Mouse (Mus musculus): ENCODE results near the gene Olfr320. TPM values are rescaled to one million over a fixed set of nuclear protein-coding genes. Genes with fewer than 3 reads are reported as not detected.

Olfr320 gene
- polyA plus RNA-seq (2012; rRNA removed): not detected in 2 replicates

- Histone ChIP-seq H3K36me3 (ENCODE audit: control insufficient read depth, insufficient read depth, low read length) (no peaks in the 10 kb centered on the region), H3K4me1 (ENCODE audit: control insufficient read depth, insufficient read depth, low read length) (no peaks in the 10 kb centered on the region), H3K27ac (ENCODE audit: insufficient read depth, low read depth, low read length) (no peak within 1 kb of the TSS), H3K4me3 (ENCODE audit: insufficient read depth, low read depth, low read length) (no peak within 1 kb of the TSS), H3K27me3 (replicated peaks; ENCODE audit: control insufficient read depth, insufficient read depth, low read length) (no peaks in the 10 kb centered on the region)
- no peak for TF ChIP-seq POLR2A (IDR thresholded peaks at IDR 0.05; ENCODE audit: low read depth, low read length)
- TF ChIP-seq CTCF (conservative IDR thresholded peaks at IDR 0.05; ENCODE audit: insufficient read depth, insufficient read length, low read depth, low read length): no peak
- DNase-seq: no peak
- WGBS: 87% methylated on average over 1 of the region's 1 CpGs
Observed at GRCm38 (mm10) chr11:58680799-58681198, at the start of gene Olfr320. Gene Olfr320 (plus strand): TSS chr11:58681099.

DNA sequence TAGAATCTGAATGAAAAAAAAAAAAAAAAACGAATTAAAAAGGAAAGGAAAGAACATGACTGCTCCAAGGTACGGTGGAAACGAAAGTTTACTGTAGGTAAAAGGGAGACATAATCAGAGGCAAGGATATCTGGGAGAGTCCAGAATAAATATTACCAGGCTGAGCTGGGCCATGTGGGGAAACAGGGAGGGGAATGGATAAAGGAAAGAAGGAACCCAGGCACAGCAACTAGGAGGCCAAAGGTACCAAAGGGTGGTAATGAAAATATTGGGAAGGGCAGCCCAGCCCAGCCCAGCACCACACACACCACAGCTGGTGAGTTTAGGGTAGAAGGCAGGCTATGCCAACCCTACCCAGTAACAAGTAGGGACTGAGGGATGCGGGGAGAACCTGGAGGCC is 46.0 kb upstream of the Olfr320 start:
- 59% methylated on average over 4 of the region's 4 CpGs for WGBS
- no peak for DNase-seq
- Histone ChIP-seq H3K4me3 (ENCODE audit: insufficient read depth, low read depth, low read length) (no peak overlapping the region), H3K4me1 (ENCODE audit: control insufficient read depth, insufficient read depth, low read length) (no peaks in the 10 kb centered on the region), H3K27me3 (replicated peaks; ENCODE audit: control insufficient read depth, insufficient read depth, low read length) (no peaks in the 10 kb centered on the region), H3K27ac (ENCODE audit: insufficient read depth, low read depth, low read length) (no peak overlapping the region), H3K36me3 (ENCODE audit: control insufficient read depth, insufficient read depth, low read length) (no peaks in the 10 kb centered on the region)
- TF ChIP-seq POLR2A (IDR thresholded peaks at IDR 0.05; ENCODE audit: low read depth, low read length) (no peak), CTCF (conservative IDR thresholded peaks at IDR 0.05; ENCODE audit: insufficient read depth, insufficient read length, low read depth, low read length) (no peak)

GRCm38 (mm10) chr11:58636376-58636977 is 44.4 kb upstream of the Olfr320 start:
- Histone ChIP-seq H3K27ac (ENCODE audit: insufficient read depth, low read depth, low read length) (no peak overlapping the region), H3K4me3 (ENCODE audit: insufficient read depth, low read depth, low read length) (no peak overlapping the region), H3K27me3 (replicated peaks; ENCODE audit: control insufficient read depth, insufficient read depth, low read length) (no peaks in the 10 kb centered on the region), H3K4me1 (ENCODE audit: control insufficient read depth, insufficient read depth, low read length) (no peaks in the 10 kb centered on the region), H3K36me3 (ENCODE audit: control insufficient read depth, insufficient read depth, low read length) (no peaks in the 10 kb centered on the region)
- 11% methylated on average over 3 of the region's 4 CpGs for WGBS
- DNase-seq: peak; percentile 17
- TF ChIP-seq POLR2A (IDR thresholded peaks at IDR 0.05; ENCODE audit: low read depth, low read length) (no peak), CTCF (conservative IDR thresholded peaks at IDR 0.05; ENCODE audit: insufficient read depth, insufficient read length, low read depth, low read length) (peak; percentile 78)

- WGBS: 30% methylated on average over 7 of the region's 7 CpGs
- Histone ChIP-seq H3K27ac (ENCODE audit: insufficient read depth, low read depth, low read length) (no peak overlapping the region), H3K4me1 (ENCODE audit: control insufficient read depth, insufficient read depth, low read length) (no peaks in the 10 kb centered on the region), H3K36me3 (ENCODE audit: control insufficient read depth, insufficient read depth, low read length) (no peaks in the 10 kb centered on the region), H3K4me3 (ENCODE audit: insufficient read depth, low read depth, low read length) (no peak overlapping the region), H3K27me3 (replicated peaks; ENCODE audit: control insufficient read depth, insufficient read depth, low read length) (no peaks in the 10 kb centered on the region)
- DNase-seq: no peak
- TF ChIP-seq CTCF (conservative IDR thresholded peaks at IDR 0.05; ENCODE audit: insufficient read depth, insufficient read length, low read depth, low read length): no peak
- TF ChIP-seq POLR2A (IDR thresholded peaks at IDR 0.05; ENCODE audit: low read depth, low read length): no peak
Observed at GRCm38 (mm10) chr11:58638176-58638701, 42.7 kb upstream of the Olfr320 start.

- Histone ChIP-seq H3K4me3 (ENCODE audit: insufficient read depth, low read depth, low read length) (no peak within 1 kb of the TSS), H3K36me3 (ENCODE audit: control insufficient read depth, insufficient read depth, low read length) (no peaks in the 10 kb centered on the region), H3K4me1 (ENCODE audit: control insufficient read depth, insufficient read depth, low read length) (no peaks in the 10 kb centered on the region), H3K27me3 (replicated peaks; ENCODE audit: control insufficient read depth, insufficient read depth, low read length) (no peaks in the 10 kb centered on the region), H3K27ac (ENCODE audit: insufficient read depth, low read depth, low read length) (no peak within 1 kb of the TSS)
- no peak for TF ChIP-seq POLR2A (IDR thresholded peaks at IDR 0.05; ENCODE audit: low read depth, low read length)
- WGBS: 4% methylated on average over 34 of the region's 34 CpGs
- no peak for DNase-seq
Observed at GRCm38 (mm10) chr11:58640272-58640867, 40.5 kb upstream of the Olfr320 start, which contains the start of gene Trim58. Gene Trim58 (plus strand): TSS chr11:58640465.

DNA sequence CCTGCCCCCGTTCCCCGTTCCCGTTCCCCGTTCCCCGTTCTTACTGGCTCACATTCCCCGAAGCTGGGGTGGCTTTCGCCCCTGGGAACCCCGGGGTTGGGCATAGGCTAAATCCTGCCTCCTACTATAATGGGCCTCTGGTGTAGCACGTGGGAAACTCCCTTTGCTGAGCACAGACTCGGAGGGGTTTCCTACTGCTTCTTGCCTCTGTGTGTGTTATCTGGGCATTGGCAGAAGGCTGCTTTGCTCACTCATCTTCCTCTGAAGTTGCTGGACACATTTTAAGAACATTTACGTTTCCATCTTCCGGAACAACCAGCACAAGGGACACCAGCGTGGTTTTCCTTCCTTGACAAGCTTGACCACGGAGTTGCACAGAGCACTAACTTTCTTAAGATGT is 39.8 kb upstream of the Olfr320 start:
- 36% methylated on average over 14 of the region's 14 CpGs for WGBS
- Histone ChIP-seq H3K27me3 (replicated peaks; ENCODE audit: control insufficient read depth, insufficient read depth, low read length) (no peaks in the 10 kb centered on the region), H3K4me3 (ENCODE audit: insufficient read depth, low read depth, low read length) (no peak overlapping the region), H3K27ac (ENCODE audit: insufficient read depth, low read depth, low read length) (no peak overlapping the region), H3K4me1 (ENCODE audit: control insufficient read depth, insufficient read depth, low read length) (no peaks in the 10 kb centered on the region), H3K36me3 (ENCODE audit: control insufficient read depth, insufficient read depth, low read length) (no peaks in the 10 kb centered on the region)
- TF ChIP-seq POLR2A (IDR thresholded peaks at IDR 0.05; ENCODE audit: low read depth, low read length) (no peak), CTCF (conservative IDR thresholded peaks at IDR 0.05; ENCODE audit: insufficient read depth, insufficient read length, low read depth, low read length) (no peak)
- no peak for DNase-seq

- Histone ChIP-seq H3K4me3 (ENCODE audit: insufficient read depth, low read depth, low read length) (no peak overlapping the region), H3K27ac (ENCODE audit: insufficient read depth, low read depth, low read length) (no peak overlapping the region), H3K27me3 (replicated peaks; ENCODE audit: control insufficient read depth, insufficient read depth, low read length) (no peaks in the 10 kb centered on the region), H3K4me1 (ENCODE audit: control insufficient read depth, insufficient read depth, low read length) (no peaks in the 10 kb centered on the region), H3K36me3 (ENCODE audit: control insufficient read depth, insufficient read depth, low read length) (no peaks in the 10 kb centered on the region)
- WGBS: 90% methylated on average over 13 of the region's 13 CpGs
- DNase-seq: no peak
- TF ChIP-seq CTCF (conservative IDR thresholded peaks at IDR 0.05; ENCODE audit: insufficient read depth, insufficient read length, low read depth, low read length): no peak
- TF ChIP-seq POLR2A (IDR thresholded peaks at IDR 0.05; ENCODE audit: low read depth, low read length): no peak
Observed at GRCm38 (mm10) chr11:58641638-58642358, 39.1 kb upstream of the Olfr320 start.
